In genomic region chr1:135787799-135788198, GRCm38 (mm10) we compare ENCODE assay signal across 8 mouse cellular contexts. TPM values are rescaled to one million over a fixed set of nuclear protein-coding genes. Genes with fewer than 3 reads are reported as not detected.
DNase-seq lines count a peak whose midpoint lies in the region; ATAC-seq and TF ChIP-seq lines count a peak whose summit lies in the region.

No protein-coding gene starts in this region.

- peak; percentile 76 to 87 for DNase-seq in heart, adult 18-20 months
- DNase-seq in adrenal gland, adult 8-10 months, result peak; percentile 49
- DNase-seq in embryonic facial prominence, embryonic 11.5 days (ENCODE audit: low spot score), result peak; percentile 91
- peak; percentile 77 to 88 for DNase-seq in heart, postnatal 14 days
- peak; percentile 74 to 76 for DNase-seq in layer of hippocampus, postnatal 10 days (ENCODE audit: low spot score in 2 of 2)
- peak; percentile 85 for DNase-seq in midbrain, postnatal 0 days (ENCODE audit: low spot score)
- peak; percentile 40 to 70 for DNase-seq in spleen, postnatal 14 days (ENCODE audit: low spot score in 2 of 2)

- H3K36me3 ChIP-seq in heart, embryonic 11.5 days (ENCODE audit: control insufficient read depth, insufficient read depth, low read length), result no peaks in the 10 kb centered on the region
- no peaks in the 10 kb centered on the region for H3K36me3 ChIP-seq in embryonic facial prominence, embryonic 11.5 days (replicated peaks; ENCODE audit: control insufficient read depth, insufficient read depth, low read depth, low read length)
- H3K36me3 ChIP-seq in midbrain, postnatal 0 days (ENCODE audit: insufficient read depth, low read length), result no peaks in the 10 kb centered on the region

- no peak overlapping the region for H3K4me2 ChIP-seq in heart, embryonic 11.5 days
- H3K4me2 ChIP-seq in embryonic facial prominence, embryonic 11.5 days (ENCODE audit: low read depth, low read length), result no peak overlapping the region
- no peak overlapping the region for H3K4me2 ChIP-seq in midbrain, postnatal 0 days (ENCODE audit: low read depth, low read length, poor library complexity, severe bottlenecking)

- no peak overlapping the region for H3K27ac ChIP-seq in heart, embryonic 11.5 days (ENCODE audit: low read depth, low read length)
- no peak overlapping the region for H3K27ac ChIP-seq in embryonic facial prominence, embryonic 11.5 days (replicated peaks; ENCODE audit: low read depth, low read length)
- H3K27ac ChIP-seq in midbrain, postnatal 0 days (ENCODE audit: low read depth, low read length), result no peak overlapping the region

- H3K4me3 ChIP-seq in heart, embryonic 11.5 days (ENCODE audit: low read depth, low read length), result no peak overlapping the region
- H3K4me3 ChIP-seq in embryonic facial prominence, embryonic 11.5 days (ENCODE audit: low read depth, low read length), result no peak overlapping the region
- no peak overlapping the region for H3K4me3 ChIP-seq in midbrain, postnatal 0 days (ENCODE audit: low read depth, low read length)

- no peak for ATAC-seq in heart, embryonic 11.5 days (replicated peaks; ENCODE audit: insufficient number of reproducible peaks, low FRiP score, low TSS enrichment)
- ATAC-seq in embryonic facial prominence, embryonic 11.5 days (replicated peaks; ENCODE audit: insufficient number of reproducible peaks, low FRiP score, low TSS enrichment, low read depth), result no peak
- no peak for ATAC-seq in midbrain, postnatal 0 days (ENCODE audit: low FRiP score)

- no peaks in the 10 kb centered on the region; the same call in 1 of the 2 replicates for H3K27me3 ChIP-seq in heart, embryonic 11.5 days (ENCODE audit: control insufficient read depth, insufficient read depth, low read length)
- H3K27me3 ChIP-seq in embryonic facial prominence, embryonic 11.5 days (ENCODE audit: control insufficient read depth, insufficient read depth, low read length), result no peaks in the 10 kb centered on the region
- no peaks in the 10 kb centered on the region for H3K27me3 ChIP-seq in midbrain, postnatal 0 days (ENCODE audit: insufficient read depth, low read length)

- H3K4me1 ChIP-seq in heart, embryonic 11.5 days (ENCODE audit: control insufficient read depth, insufficient read depth, low read length), result peaks cover 19% of the 10 kb centered on the region
- no peaks in the 10 kb centered on the region for H3K4me1 ChIP-seq in embryonic facial prominence, embryonic 11.5 days (ENCODE audit: control insufficient read depth, insufficient read depth, low read length)
- no peaks in the 10 kb centered on the region for H3K4me1 ChIP-seq in midbrain, postnatal 0 days (ENCODE audit: insufficient read depth, low read length)

- peak; percentile 86 for TF ChIP-seq CTCF in midbrain, postnatal 0 days (IDR thresholded peaks at IDR 0.05)

- intact Hi-C loops in heart, postnatal 14 days (cut with DNase I), result no loop called here

- no peaks in the 10 kb centered on the region for H3K9me3 ChIP-seq in heart, embryonic 11.5 days (replicated peaks; ENCODE audit: control insufficient read depth, low read length)
- no peaks in the 10 kb centered on the region for H3K9me3 ChIP-seq in embryonic facial prominence, embryonic 11.5 days (replicated peaks; ENCODE audit: control insufficient read depth, low read length)
- H3K9me3 ChIP-seq in midbrain, postnatal 0 days (ENCODE audit: low read length), result no peaks in the 10 kb centered on the region

- 48% methylated on average over 3 of the region's 3 CpGs for WGBS in heart, embryonic 11.5 days (ENCODE audit: insufficient replicate concordance)
- 44% methylated on average over 3 of the region's 3 CpGs for WGBS in embryonic facial prominence, embryonic 11.5 days
- WGBS in midbrain, postnatal 0 days, result 47% methylated on average over 3 of the region's 3 CpGs

- H3K9ac ChIP-seq in heart, embryonic 11.5 days (ENCODE audit: low read depth, low read length), result no peak overlapping the region
- H3K9ac ChIP-seq in embryonic facial prominence, embryonic 11.5 days (replicated peaks; ENCODE audit: low read length), result no peak overlapping the region
- H3K9ac ChIP-seq in midbrain, postnatal 0 days (replicated peaks; ENCODE audit: low read length, poor library complexity, severe bottlenecking), result no peak overlapping the region

RNA-seq across cellular contexts. Expression of gene Tnni1, which starts 8.6 kb away (rescaled TPM):
- total RNA-seq in heart, adult 18-20 months (2021), result 1 to 10 TPM; 1.5 to 1.7 TPM
- 3,442 and 3,640 TPM in 2 replicates for polyA plus RNA-seq in heart, embryonic 11.5 days (2014; fragmentation: Nextera tagmentation; extraction: Ambion mirVana)
- total RNA-seq in adrenal gland, adult 8-10 months (2022), result under 1 TPM in 1 of 4 experiments, not detected in 3; 0.35 TPM
- polyA plus RNA-seq in embryonic facial prominence, embryonic 11.5 days (2014; fragmentation: Nextera tagmentation; extraction: Ambion mirVana), result 12.5 and 19.1 TPM in 2 replicates
- total RNA-seq in heart, postnatal 14 days (2021), result 10 to 100 TPM; 18.6 to 29.4 TPM
- not detected for total RNA-seq in layer of hippocampus, postnatal 10 days (2021)
- 2.2 TPM in 1 of 2 replicates, not detected in the other for total RNA-seq in midbrain, postnatal 0 days (2014; rRNA removed)
- 0.57 and 0.70 TPM in 2 replicates for polyA plus RNA-seq in midbrain, postnatal 0 days (2015; fragmentation: Nextera tagmentation; extraction: Ambion mirVana)

RNA-seq across cellular contexts. Expression of gene Phlda3, which starts 21.9 kb away (rescaled TPM):
- 10 to 100 TPM; 11.0 to 11.7 TPM for total RNA-seq in heart, adult 18-20 months (2021)
- 61.5 and 68.1 TPM in 2 replicates for polyA plus RNA-seq in heart, embryonic 11.5 days (2014; fragmentation: Nextera tagmentation; extraction: Ambion mirVana)
- 10 to 100 TPM; 33.0 to 80.7 (median 38.4) TPM for total RNA-seq in adrenal gland, adult 8-10 months (2022)
- 33.5 and 35.3 TPM in 2 replicates for polyA plus RNA-seq in embryonic facial prominence, embryonic 11.5 days (2014; fragmentation: Nextera tagmentation; extraction: Ambion mirVana)
- total RNA-seq in heart, postnatal 14 days (2021), result 10 to 100 TPM; 17.2 to 18.4 TPM
- total RNA-seq in layer of hippocampus, postnatal 10 days (2021), result 10 to 100 TPM; 12.3 to 12.7 TPM
- 45.1 and 54.4 TPM in 2 replicates for total RNA-seq in midbrain, postnatal 0 days (2014; rRNA removed)
- polyA plus RNA-seq in midbrain, postnatal 0 days (2015; fragmentation: Nextera tagmentation; extraction: Ambion mirVana), result 48.5 and 48.9 TPM in 2 replicates

RNA-seq across cellular contexts. Expression of gene Lad1, which starts 30.6 kb away (rescaled TPM):
- total RNA-seq in heart, adult 18-20 months (2021), result 1 to 10 TPM; 5.9 to 8.3 TPM
- polyA plus RNA-seq in heart, embryonic 11.5 days (2014; fragmentation: Nextera tagmentation; extraction: Ambion mirVana), result 2.3 and 3.1 TPM in 2 replicates
- total RNA-seq in adrenal gland, adult 8-10 months (2022), result under 1 TPM; 0.08 to 0.23 (median 0.18) TPM
- polyA plus RNA-seq in embryonic facial prominence, embryonic 11.5 days (2014; fragmentation: Nextera tagmentation; extraction: Ambion mirVana), result 3.7 and 4.2 TPM in 2 replicates
- total RNA-seq in heart, postnatal 14 days (2021), result 1 to 10 TPM; 4.9 to 6.0 TPM
- 1 to 10 TPM in 1 of 2 experiments, under 1 TPM in 1; 0.64 to 1.1 TPM for total RNA-seq in layer of hippocampus, postnatal 10 days (2021)
- 0.90 and 1.9 TPM in 2 replicates for total RNA-seq in midbrain, postnatal 0 days (2014; rRNA removed)
- polyA plus RNA-seq in midbrain, postnatal 0 days (2015; fragmentation: Nextera tagmentation; extraction: Ambion mirVana), result 0.56 and 0.64 TPM in 2 replicates

RNA-seq across cellular contexts. Expression of gene Tnnt2, which starts 48.4 kb away (rescaled TPM):
- over 10,000 TPM in 1 of 2 experiments, 1,000 to 10,000 TPM in 1; 9,387 to 10,464 TPM for total RNA-seq in heart, adult 18-20 months (2021)
- 3,916 and 3,947 TPM in 2 replicates for polyA plus RNA-seq in heart, embryonic 11.5 days (2014; fragmentation: Nextera tagmentation; extraction: Ambion mirVana)
- 1 to 10 TPM; 2.2 to 5.5 (median 2.6) TPM for total RNA-seq in adrenal gland, adult 8-10 months (2022)
- 4.0 and 14.1 TPM in 2 replicates for polyA plus RNA-seq in embryonic facial prominence, embryonic 11.5 days (2014; fragmentation: Nextera tagmentation; extraction: Ambion mirVana)
- total RNA-seq in heart, postnatal 14 days (2021), result 1,000 to 10,000 TPM; 7,950 to 8,027 TPM
- total RNA-seq in layer of hippocampus, postnatal 10 days (2021), result 1 to 10 TPM in 1 of 2 experiments, under 1 TPM in 1; 0.42 to 1.7 TPM
- 0.52 and 1.0 TPM in 2 replicates for total RNA-seq in midbrain, postnatal 0 days (2014; rRNA removed)
- 0.51 and 1.3 TPM in 2 replicates for polyA plus RNA-seq in midbrain, postnatal 0 days (2015; fragmentation: Nextera tagmentation; extraction: Ambion mirVana)
